Mouse (Mus musculus): Measurements from ENCODE around the gene C1ra.

DNA sequence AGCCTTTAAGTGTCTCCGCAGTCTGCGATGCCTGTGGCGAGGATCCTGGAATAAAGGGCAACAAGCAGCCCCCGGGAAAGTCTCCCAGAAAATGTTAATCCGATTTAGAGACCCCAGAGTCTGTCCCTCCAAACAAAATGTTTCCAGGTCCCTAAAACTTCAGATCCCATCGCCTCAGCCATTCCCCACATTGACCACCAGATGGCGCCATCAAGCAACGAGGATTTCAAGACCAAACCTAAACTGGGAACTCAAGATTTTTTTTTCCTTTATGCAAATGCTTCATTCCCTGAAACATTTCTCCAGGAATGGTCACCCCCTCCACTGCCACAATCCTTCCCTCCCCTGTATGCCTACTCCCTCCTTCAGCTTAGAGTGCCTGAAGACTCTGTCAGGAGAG is 57.8 kb downstream of the C1ra start, which contains the start of gene C1rb:
- TF ChIP-seq CTCF (IDR thresholded peaks at IDR 0.05; ENCODE audit: extremely low read depth, insufficient read depth, insufficient read length, insufficient replicate concordance): peak; percentile 67; the same call in 1 of the 2 replicates
- no peak for TF ChIP-seq POLR2A (IDR thresholded peaks at IDR 0.05; ENCODE audit: low read depth, low read length)

Data from spleen, adult 2 months (tissue).